Mouse (Mus musculus) G1E (cell line): ENCODE data around the gene Gart.

Experiments
- CTCF ChIP-seq: IDR thresholded peaks from 2 replicates; pipeline ENCODE4 v1.5.1; 2012; ENCODE audit warnings: low read depth, low read length, inconsistent platforms, mixed read lengths
- GATA1 ChIP-seq: IDR thresholded peaks from 2 replicates; pipeline ENCODE4 v1.6.1; 2012; ENCODE audit warnings: borderline replicate concordance, low read length, inconsistent platforms, mixed read lengths
- POLR2AphosphoS5 ChIP-seq: IDR thresholded peaks from 2 replicates; pipeline ENCODE4 v1.6.1; 2012; ENCODE audit warnings: low read depth, low read length, inconsistent platforms; ENCODE audit not compliant: insufficient replicate concordance
- TAL1 ChIP-seq: conservative IDR thresholded peaks from 2 replicates; pipeline ENCODE4 v1.6.1; 2012; ENCODE audit warnings: low read depth, low read length, inconsistent platforms, mixed read lengths

GRCm38 (mm10) chr16:91575151-91575550, 71.6 kb downstream of the Gart start:
- TF ChIP-seq CTCF (no peak), GATA1 (no peak), TAL1 (no peak), POLR2AphosphoS5 (no peak)
